Mouse (Mus musculus) heart, adult 8-10 months (tissue): ENCODE results near the gene Stk31. TPM values are rescaled to one million over a fixed set of nuclear protein-coding genes. Genes with fewer than 3 reads are reported as not detected.
A peak's percentile ranks its signal among the peaks of the same experiment; 100 is the strongest.
"Not testable (repeated sequence)": the region's sequence is repeated elsewhere in the genome, so short reads cannot be mapped to it uniquely, and the experiment has no call there.

Experiments used
- DNase-seq: peaks from one replicate; pipeline ENCODE4 v3.0.0; 2022; ENCODE audit warnings: low spot score
- total RNA-seq, 4 experiments: library from RNA; stranded (reverse); gene quantifications; 2 replicates each; pipeline ENCODE4 v1.2.4; 2022

The Stk31 gene
- total RNA-seq: under 1 TPM; 0.17 to 0.33 (median 0.27) TPM

DNA sequence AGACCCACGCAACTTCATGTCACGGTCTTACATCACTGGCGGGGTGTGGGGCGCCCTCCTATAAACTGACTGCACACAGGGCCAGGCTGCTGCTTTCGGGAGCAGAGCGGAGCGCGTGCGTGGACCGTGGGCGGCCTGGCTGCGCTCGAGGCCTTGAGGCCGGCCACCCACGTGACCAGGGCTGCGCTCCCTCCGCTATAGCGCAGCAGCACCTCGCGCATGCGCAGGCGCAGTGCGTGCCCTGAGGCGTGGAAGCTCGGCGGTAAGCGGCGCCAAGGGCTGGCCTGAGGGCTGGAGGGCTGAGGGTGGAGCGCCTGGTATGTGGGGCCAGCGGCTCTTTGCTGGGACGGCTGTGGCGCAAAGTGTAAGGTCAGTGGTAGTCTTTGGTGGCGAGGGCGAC, at the start of gene Stk31:
Gene Stk31 (plus strand): TSS at position 289 of the 400 bp plus-strand sequence.
- DNase-seq: peak; percentile 24

DNA sequence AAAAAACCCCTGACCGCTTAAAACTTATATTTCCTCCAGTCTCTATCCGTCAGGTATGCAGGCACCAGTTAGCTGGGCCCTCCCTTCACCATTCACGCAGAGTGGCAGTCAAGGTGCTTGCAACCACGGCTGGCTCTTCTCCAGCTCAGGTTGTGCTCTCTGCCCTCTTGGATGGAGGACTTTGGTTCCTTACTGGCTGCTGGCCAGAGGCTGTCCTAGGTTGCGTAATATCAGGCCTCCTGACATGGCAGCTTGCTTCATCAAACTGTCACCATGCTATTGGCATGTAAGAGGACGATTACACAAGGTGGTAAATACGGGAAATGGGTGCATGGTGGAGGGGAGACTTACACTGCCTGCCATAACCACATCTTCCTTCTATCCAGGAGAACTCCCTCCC, 45.6 kb upstream of the Stk31 start:
- DNase-seq: no peak

- DNase-seq: no peak
Measured at GRCm38 (mm10) chr6:49354613-49355012, 40.8 kb upstream of the Stk31 start.

GRCm38 (mm10) chr6:49355171-49355570, 40.2 kb upstream of the Stk31 start:
- DNase-seq: no peak

- no peak for DNase-seq
Measured at GRCm38 (mm10) chr6:49360420-49360819, 35.0 kb upstream of the Stk31 start.

- DNase-seq: peak; percentile 82
Measured at GRCm38 (mm10) chr6:49367159-49368054, 28.0 kb upstream of the Stk31 start, which contains the start of gene Fam221a. Gene Fam221a, plus strand, starts transcription at chr6:49367739.

DNA sequence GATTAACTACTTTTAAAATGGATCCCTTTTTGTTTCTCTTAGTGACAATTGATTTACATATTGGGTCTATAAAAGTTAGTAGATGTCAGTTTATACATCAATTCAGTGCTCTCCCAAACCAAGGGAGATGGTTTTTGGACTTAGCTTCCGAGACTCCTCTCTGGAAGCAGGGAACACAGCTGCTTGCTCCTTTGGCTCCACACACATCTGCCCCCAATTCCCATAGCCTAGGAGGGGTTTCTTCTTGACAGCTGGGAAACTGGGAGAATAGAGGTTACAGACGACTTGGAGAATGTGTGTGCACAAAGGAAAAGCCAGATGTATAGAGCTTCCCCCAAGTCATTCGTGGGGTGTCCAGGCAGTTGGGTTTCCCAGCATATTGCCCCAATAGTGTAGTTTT, 27.2 kb upstream of the Stk31 start:
- no peak for DNase-seq

- DNase-seq: no peak
Measured at GRCm38 (mm10) chr6:49372705-49373104, 22.7 kb upstream of the Stk31 start.

GRCm38 (mm10) chr6:49373943-49374342, 21.5 kb upstream of the Stk31 start:
- DNase-seq: no peak

- DNase-seq: no peak
Measured at GRCm38 (mm10) chr6:49378328-49378727, 17.1 kb upstream of the Stk31 start.

- no peak for DNase-seq
Measured at GRCm38 (mm10) chr6:49394276-49394675, 1.1 kb upstream of the Stk31 start.

DNA sequence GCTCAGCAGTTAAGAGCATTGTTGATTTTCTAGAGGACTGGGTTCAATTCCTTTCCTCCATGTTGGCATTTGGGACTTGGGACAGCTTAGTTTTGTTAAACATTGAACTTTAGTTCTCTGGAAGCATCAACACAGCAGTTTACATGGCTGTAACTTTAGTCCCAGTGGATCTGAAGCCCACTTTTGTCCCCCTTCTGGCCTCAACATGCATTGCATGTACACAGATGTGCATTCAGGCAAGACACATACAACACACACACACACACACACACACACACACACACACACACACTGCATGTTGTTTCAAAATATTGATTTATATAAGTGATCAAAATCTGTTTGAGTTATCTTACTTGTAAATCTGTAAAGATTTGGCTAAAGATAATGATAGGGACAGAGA, 2.1 kb downstream of the Stk31 start:
- no peak for DNase-seq

GRCm38 (mm10) chr6:49398365-49398764, 3.0 kb downstream of the Stk31 start:
- DNase-seq: peak; percentile 13

GRCm38 (mm10) chr6:49410830-49411229, 15.4 kb downstream of the Stk31 start:
- DNase-seq: no peak

DNA sequence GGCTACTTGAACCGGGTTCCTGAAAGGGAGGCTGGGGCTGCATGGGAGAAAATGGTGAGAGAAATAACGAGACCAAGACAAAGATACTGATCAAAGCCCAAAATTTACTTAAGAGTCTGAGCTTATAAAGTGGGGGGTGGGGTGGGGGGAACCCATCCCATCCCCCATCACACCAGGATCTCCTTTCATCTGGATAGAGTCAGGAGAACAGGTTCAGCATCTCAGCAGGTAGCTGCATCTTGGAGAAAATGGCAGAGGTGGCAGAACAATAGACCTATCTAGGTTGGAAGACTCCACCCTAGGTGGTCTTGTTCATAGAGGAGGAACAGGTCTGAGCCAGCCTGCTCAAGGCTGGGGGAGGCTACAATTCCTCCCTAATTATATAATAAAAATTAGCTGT, 17.6 kb downstream of the Stk31 start:
- DNase-seq: not testable (repeated sequence)

GRCm38 (mm10) chr6:49415971-49416370, 20.6 kb downstream of the Stk31 start:
- no peak for DNase-seq

- DNase-seq: no peak
Measured at GRCm38 (mm10) chr6:49437306-49437705, 41.9 kb downstream of the Stk31 start.

DNA sequence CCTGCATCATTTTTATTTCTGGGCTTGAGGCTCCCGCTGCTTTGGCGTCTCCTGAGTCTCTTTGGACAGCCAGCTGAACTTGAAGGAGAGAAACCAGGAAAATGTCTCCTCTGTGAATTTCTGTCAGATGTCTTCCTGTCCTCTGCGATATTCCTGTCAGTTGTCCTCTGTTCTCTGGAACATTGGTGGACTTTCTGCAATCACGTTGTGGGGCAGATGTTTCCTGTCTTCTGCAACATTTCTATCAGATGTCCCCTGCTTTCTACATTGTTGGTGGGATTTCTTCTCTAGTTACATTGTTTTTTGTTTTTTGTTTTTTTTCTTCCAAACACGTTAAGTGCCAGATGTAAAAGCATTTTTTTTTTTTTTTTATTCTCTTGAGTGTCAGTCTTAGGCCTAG, 62.7 kb downstream of the Stk31 start:
- DNase-seq: no peak

DNA sequence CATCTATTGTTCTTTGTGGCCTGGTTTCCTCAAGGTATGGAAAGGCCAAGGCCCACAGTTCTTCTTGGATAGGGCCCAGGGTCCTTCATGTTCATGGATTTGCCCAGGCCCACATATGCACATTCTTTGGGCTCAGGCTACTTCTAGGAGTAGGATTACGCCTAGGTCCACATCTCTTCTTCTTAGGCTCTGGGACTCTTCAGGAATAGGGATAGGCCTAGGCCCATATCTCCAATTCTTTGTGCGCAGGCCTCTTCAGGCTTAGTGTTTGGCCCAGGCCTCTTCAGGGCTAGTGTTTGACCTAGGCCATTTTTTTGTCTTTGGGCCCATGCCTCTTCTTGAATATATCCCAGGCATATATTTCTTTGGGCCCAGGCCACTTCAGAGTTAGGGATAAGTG, 87.8 kb downstream of the Stk31 start:
- no peak for DNase-seq

DNA sequence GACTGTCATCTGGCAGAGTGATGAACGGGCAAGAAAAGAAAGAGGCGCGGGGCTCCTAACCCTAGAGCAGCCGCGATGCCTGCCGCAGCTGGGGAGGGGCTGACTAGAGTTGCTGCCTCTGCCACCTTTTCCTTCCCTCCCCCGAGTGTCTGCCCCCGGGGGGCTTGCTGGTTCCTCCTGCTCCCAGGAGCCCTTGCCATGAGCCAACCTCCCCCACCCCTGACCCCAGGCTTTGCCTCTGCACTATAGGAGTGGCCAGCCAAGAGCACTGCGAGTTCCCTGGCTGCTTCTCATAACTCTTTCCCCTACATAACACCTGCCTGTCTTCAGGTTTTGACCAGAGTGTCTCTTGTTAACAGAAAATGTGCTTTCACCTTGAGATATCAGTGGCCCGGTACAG, 96.1 kb downstream of the Stk31 start:
- no peak for DNase-seq

GRCm38 (mm10) chr6:49519053-49519452, 123.6 kb downstream of the Stk31 start:
- peak; percentile 40 for DNase-seq
